Mouse (Mus musculus): ENCODE results near the gene Cpne1. TPM values are rescaled to one million over a fixed set of nuclear protein-coding genes. Genes with fewer than 3 reads are reported as not detected.

Gene Cpne1
- polyA plus RNA-seq, 1 experiment from 2014 or later: 35.4 TPM

DNA sequence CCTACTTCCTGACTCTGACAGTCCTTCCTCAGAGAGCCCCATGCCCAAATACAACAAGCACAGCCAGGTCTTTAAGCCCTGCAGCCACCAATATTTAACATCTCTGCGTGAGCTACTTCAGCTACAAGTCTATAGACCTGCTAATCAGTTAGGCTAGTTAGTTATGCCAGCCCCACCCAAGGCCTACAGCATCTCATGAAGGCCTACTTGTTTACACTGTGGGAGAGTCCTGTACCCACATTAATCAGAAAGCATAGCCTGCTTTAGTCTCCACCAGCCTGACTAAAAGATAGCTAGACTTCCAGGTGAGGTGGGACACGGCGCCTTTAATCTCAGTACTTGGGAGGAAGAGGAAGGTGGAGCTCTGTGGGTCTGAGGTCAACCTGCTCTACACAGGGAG, 72.4 kb downstream of the Cpne1 start:
- ATAC-seq (ENCODE audit: low read depth): no peak
- DNase-seq (ENCODE audit: low spot score): no peak
- H3K27ac ChIP-seq (replicated peaks; ENCODE audit: low read depth, low read length): no peak overlapping the region
- H3K36me3 ChIP-seq (ENCODE audit: control insufficient read depth, insufficient read depth, low read length): no peaks in the 10 kb centered on the region
- H3K9ac ChIP-seq (ENCODE audit: low read depth, low read length): no peak overlapping the region
- no peak overlapping the region for H3K4me2 ChIP-seq (ENCODE audit: low read depth, low read length)
- WGBS: 78% methylated on average over 3 of the region's 3 CpGs
- no peaks in the 10 kb centered on the region for H3K9me3 ChIP-seq (ENCODE audit: control insufficient read depth, low read length)
- no peaks in the 10 kb centered on the region for H3K4me1 ChIP-seq (ENCODE audit: control insufficient read depth, insufficient read depth, low read length)
- H3K4me3 ChIP-seq (ENCODE audit: low read depth, low read length): no peak overlapping the region
- no peaks in the 10 kb centered on the region for H3K27me3 ChIP-seq (replicated peaks; ENCODE audit: control insufficient read depth, insufficient read depth, low read length)

DNA sequence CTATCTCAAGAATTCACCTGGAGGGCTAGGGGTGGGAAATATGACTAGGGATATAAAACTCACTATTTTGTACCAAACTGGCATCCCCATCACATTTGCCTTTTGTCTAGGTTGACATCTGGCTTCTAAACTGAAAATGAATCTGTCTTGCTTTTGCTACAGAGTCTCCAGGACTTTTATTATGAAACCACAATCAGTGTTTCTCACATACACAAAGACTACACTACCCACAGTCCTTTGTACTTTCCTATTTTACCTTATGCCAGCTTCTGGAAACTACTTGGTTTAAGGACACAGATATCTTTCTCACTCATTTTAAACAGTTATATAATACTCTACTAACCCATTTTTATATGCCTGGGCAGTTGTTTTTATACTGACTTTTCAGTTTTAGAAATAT, 86.3 kb downstream of the Cpne1 start:
- Histone ChIP-seq H3K36me3 (ENCODE audit: control insufficient read depth, insufficient read depth, low read length) (no peaks in the 10 kb centered on the region), H3K27ac (replicated peaks; ENCODE audit: low read depth, low read length) (no peak overlapping the region), H3K9ac (ENCODE audit: low read depth, low read length) (no peak overlapping the region), H3K4me1 (ENCODE audit: control insufficient read depth, insufficient read depth, low read length) (no peaks in the 10 kb centered on the region), H3K4me3 (ENCODE audit: low read depth, low read length) (no peak overlapping the region), H3K9me3 (ENCODE audit: control insufficient read depth, low read length) (no peaks in the 10 kb centered on the region), H3K27me3 (replicated peaks; ENCODE audit: control insufficient read depth, insufficient read depth, low read length) (no peaks in the 10 kb centered on the region), H3K4me2 (ENCODE audit: low read depth, low read length) (no peak overlapping the region)
- ATAC-seq (ENCODE audit: low read depth) (no peak), DNase-seq (ENCODE audit: low spot score) (no peak)

Other genes starting within 250 kb of the Cpne1 start
- 58.3 and 65.9 TPM in 2 replicates for gene Uqcc1, start 181.7 kb downstream of the Cpne1 start, polyA plus RNA-seq (2014; fragmentation: Nextera tagmentation; extraction: Ambion mirVana)
- not detected in 2 replicates for gene Gm15557, start 171.2 kb downstream of the Cpne1 start, polyA plus RNA-seq (2014; fragmentation: Nextera tagmentation; extraction: Ambion mirVana)
- 3.3 and 3.8 TPM in 2 replicates for gene Gdf5, start 166.6 kb downstream of the Cpne1 start, polyA plus RNA-seq (2014; fragmentation: Nextera tagmentation; extraction: Ambion mirVana)
- 17.6 TPM in 2 replicates for gene Cep250, start 155.5 kb downstream of the Cpne1 start, polyA plus RNA-seq (2014; fragmentation: Nextera tagmentation; extraction: Ambion mirVana)
- gene 6430550D23Rik, start 104.0 kb downstream of the Cpne1 start, polyA plus RNA-seq (2014; fragmentation: Nextera tagmentation; extraction: Ambion mirVana): 0.90 and 1.4 TPM in 2 replicates
- gene Ergic3, start 103.9 kb downstream of the Cpne1 start, polyA plus RNA-seq (2014; fragmentation: Nextera tagmentation; extraction: Ambion mirVana): 235 and 269 TPM in 2 replicates
- not detected in 2 replicates for gene Fer1l4, start 59.0 kb downstream of the Cpne1 start, polyA plus RNA-seq (2014; fragmentation: Nextera tagmentation; extraction: Ambion mirVana)
- gene Spag4, start 46.8 kb downstream of the Cpne1 start, polyA plus RNA-seq (2014; fragmentation: Nextera tagmentation; extraction: Ambion mirVana): 2.3 and 3.1 TPM in 2 replicates
- gene Rbm12, start within 50 bp of the Cpne1 start, polyA plus RNA-seq (2014; fragmentation: Nextera tagmentation; extraction: Ambion mirVana): 26.2 and 27.7 TPM in 2 replicates
- 10.6 and 15.7 TPM in 2 replicates for gene Gm28036, start 15.1 kb upstream of the Cpne1 start, polyA plus RNA-seq (2014; fragmentation: Nextera tagmentation; extraction: Ambion mirVana)
- gene Romo1, start 32.1 kb upstream of the Cpne1 start, polyA plus RNA-seq (2014; fragmentation: Nextera tagmentation; extraction: Ambion mirVana): 411 and 416 TPM in 2 replicates
- gene Nfs1, start 32.2 kb upstream of the Cpne1 start, polyA plus RNA-seq (2014; fragmentation: Nextera tagmentation; extraction: Ambion mirVana): 36.0 and 40.8 TPM in 2 replicates
- gene Rbm39, start 68.3 kb upstream of the Cpne1 start, polyA plus RNA-seq (2014; fragmentation: Nextera tagmentation; extraction: Ambion mirVana): 561 and 619 TPM in 2 replicates
- 69.8 and 76.1 TPM in 2 replicates for gene Phf20, start 84.5 kb upstream of the Cpne1 start, polyA plus RNA-seq (2014; fragmentation: Nextera tagmentation; extraction: Ambion mirVana)
- 3.8 and 3.9 TPM in 2 replicates for gene Cnbd2, start 200.3 kb upstream of the Cpne1 start, polyA plus RNA-seq (2014; fragmentation: Nextera tagmentation; extraction: Ambion mirVana)
- 59.8 and 65.1 TPM in 2 replicates for gene Scand1, start 200.7 kb upstream of the Cpne1 start, polyA plus RNA-seq (2014; fragmentation: Nextera tagmentation; extraction: Ambion mirVana)